Mouse (Mus musculus) monocyte, adult 5-6 weeks (primary cell): Measurements from ENCODE around the gene Tuba3b. TPM values are rescaled to one million over a fixed set of nuclear protein-coding genes. Genes with fewer than 3 reads are reported as not detected.
A peak's percentile ranks its signal among the peaks of the same experiment; 100 is the strongest.

ENCODE experiments used
- ATAC-seq: fragments of 153-309, 156-312 bp; replicated peaks from 2 replicates; pipeline ENCODE4 v1.8.0; 2017; ENCODE audit warnings: mild to moderate bottlenecking; ENCODE audit not compliant: low TSS enrichment, insufficient number of reproducible peaks, severe bottlenecking, poor library complexity, low FRiP score
- total RNA-seq: library from RNA; stranded (forward); fragments of 200-1000, 200-491, 200-594 nt; gene quantifications from 3 replicates; pipeline ENCODE4 v1.2.3, GENCODE M21; 2017

Tuba3b gene
- total RNA-seq, result 1.1 TPM in 1 of 3 replicates, not detected in the others

DNA sequence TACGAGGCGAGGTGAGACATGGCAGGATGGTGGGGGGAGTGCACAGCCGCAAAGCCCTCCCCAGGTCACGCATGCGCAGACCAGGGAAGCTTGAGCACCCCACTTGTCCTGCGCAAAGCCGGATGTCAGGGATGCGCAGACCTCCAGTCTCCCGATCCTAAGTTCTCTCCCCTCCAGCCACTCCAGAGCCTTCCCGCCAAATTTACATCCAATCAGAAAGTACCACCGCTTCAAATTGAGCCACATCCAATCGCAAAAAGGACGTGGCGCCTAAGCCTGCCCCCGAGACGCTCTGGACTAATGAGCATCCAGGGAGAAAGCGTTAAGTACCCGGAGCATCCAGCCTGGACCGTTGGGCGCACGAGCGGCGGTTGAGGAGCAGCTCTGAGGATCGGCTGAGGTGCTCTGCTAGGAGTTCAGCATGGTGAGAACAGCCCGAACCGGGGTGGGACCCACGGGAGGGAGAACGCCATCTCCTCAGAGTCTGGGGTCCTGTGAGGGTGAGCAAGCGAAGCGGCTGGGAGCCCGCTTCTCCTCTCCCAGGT is at the start of gene Tuba3b:
TSS of gene Tuba3b (plus strand) at position 92 of the 545 bp plus-strand sequence.
- no peak for ATAC-seq

- no peak for ATAC-seq
These were observed 48.3 kb upstream of the Tuba3b start for GRCm38 (mm10) chr6:145567296-145567695.

GRCm38 (mm10) chr6:145567832-145568231 is 47.7 kb upstream of the Tuba3b start:
- no peak for ATAC-seq

DNA sequence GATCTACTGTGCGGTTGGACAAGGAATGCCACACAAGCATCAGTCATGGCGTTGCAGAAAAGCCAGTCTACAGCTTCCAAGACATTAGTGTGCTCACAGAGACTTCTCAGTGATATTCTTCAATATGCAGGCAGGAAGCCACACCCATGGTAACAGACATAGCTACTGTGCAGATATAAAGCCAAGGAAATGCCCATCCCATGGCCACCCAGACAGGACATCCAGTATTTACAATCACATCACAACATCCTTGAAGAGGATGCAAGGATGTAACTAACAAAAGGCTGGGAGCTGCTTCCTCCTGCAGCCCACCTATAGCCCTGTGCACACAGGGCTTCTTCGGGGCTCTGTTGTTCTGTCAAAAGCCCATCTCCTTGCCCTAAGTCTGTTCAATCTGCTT is 46.9 kb upstream of the Tuba3b start:
- ATAC-seq, result no peak

DNA sequence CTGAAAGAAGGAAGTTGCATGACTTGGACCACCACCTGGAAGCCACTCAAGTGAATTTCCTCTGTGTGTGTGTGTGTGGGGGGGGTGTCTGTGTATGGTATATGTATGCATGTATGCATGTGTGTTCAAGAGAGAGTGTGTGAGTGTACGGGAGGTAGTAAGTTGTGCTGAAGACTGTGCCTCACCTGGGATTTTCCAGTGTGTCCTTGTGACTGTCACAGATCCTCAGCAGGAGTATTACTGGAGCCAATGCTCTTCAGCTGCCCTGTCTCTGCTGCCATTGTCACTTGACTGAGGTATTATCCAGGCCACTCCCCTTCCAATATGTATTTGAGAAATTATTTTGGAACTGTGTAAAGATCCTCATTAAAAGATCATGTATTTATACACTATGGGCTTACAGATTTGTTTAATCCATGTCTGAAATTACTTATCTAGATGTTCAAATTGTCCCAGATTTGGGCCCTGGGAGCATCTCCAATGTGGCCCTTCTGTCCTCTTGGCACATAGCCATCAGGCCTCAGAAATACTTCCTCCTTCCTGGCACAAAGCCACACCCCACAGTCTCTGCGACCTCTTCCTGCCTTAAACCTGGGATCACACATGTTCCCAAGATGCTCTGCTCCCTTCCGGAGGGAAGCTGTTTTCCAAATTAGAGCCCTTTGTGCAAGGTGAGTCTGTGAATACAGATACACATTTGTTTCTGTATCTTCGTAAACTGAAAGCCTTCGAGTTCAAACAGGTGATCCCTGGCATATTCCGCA is 42.1 kb upstream of the Tuba3b start:
- no peak for ATAC-seq

- ATAC-seq, result no peak
These were observed 38.8 kb upstream of the Tuba3b start for GRCm38 (mm10) chr6:145576762-145577161.

DNA sequence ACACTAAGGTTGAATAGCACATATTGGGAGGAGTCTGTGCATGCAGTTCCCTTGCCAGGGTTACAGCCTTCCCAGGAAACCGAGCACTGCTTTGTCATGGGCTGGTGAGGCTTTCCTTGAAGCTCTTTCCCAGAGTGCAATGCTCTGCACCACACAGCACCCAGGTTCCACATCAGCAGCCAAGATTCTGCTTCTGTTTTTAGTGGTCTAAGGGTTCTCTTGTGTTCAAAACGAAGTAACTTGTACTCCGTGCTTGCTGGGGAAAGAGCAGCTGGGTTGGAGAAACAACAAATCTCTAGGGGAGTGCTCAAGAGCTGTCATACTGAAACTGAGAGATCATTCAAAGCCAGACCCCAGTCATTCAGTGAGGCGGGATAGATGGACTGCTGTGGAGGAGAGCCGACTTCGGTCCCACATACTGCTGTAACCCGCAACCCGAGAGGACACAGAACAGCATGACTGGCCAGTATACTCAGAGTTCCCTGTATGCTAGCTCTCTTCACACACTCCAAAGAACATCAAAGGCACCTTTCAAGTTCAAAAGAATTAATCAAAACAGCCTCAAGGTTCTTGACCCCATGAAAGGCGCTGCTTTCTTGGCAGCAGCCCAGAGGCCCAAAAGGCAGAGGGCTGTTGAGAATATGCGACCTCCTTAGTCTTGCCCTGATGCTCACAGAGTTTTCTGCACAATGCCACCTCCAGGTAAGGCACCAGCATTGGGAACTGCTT is 36.9 kb upstream of the Tuba3b start:
- no peak for ATAC-seq

DNA sequence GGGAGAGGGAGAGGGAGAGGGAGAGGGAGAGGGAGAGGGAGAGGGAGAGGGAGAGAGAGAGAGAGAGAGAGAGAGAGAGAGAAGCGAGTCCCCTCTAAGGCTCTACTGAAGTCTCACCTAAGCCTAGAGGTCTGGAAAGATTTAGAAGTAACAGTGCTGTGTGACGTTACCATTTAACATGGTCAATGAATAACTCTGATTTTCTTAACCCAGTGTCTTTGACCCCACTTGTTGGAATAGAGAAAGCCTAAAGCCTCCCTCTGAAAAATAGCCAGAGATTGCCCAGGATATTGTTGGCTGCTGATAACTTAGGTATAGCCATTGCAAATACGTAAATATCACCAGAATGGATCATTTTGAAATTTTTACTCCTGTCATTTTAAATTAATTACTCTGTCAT is 35.8 kb upstream of the Tuba3b start:
- ATAC-seq, result no peak

- ATAC-seq, result no peak
These were observed 34.0 kb upstream of the Tuba3b start for GRCm38 (mm10) chr6:145581366-145582170.

DNA sequence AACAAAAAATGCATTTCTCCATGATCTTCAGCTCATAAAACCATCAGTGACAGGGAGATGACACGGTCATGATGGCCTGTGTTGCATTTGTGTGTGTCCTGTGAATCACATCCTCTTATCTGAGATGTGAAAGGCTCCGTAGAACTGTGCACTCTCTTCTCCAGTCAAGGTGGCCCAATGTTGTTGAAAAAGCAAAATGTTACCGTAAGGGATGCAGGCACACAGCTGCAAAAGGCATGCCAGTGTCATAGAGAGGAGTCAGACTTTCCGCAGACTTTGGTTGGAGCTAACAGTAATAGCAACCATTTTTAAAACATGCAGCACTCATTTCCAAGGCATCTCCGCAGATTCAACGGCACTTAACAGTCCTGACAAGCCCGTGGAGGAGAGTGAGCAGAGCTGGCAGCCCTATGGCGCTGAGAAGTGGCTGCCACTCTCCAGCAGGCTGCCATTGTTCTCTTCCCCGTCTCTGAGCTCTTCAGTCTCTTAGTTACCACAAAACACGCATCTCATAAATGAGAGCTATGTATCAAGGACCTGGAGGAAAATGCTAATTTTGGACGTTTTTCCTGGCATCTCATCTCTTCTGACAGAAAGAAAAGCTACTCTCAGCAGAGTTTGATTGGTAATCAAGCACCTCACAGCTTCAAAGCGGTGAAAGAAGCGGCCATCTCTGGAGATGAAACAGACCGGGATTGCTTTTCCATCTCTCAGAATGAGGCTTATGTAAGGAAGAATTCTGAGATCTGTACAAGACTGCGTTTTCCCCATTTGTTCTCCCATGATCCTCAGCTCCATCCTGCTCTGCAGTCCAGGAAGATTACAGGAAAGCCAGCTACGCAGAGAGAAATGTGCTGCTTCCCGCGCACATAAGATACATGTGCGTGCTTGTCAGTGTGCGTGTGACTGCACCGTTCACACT is 30.2 kb upstream of the Tuba3b start:
- no peak for ATAC-seq

- ATAC-seq, result no peak
These were observed 24.9 kb upstream of the Tuba3b start for GRCm38 (mm10) chr6:145590501-145591293.

GRCm38 (mm10) chr6:145591578-145591977 is 24.0 kb upstream of the Tuba3b start:
- no peak for ATAC-seq

DNA sequence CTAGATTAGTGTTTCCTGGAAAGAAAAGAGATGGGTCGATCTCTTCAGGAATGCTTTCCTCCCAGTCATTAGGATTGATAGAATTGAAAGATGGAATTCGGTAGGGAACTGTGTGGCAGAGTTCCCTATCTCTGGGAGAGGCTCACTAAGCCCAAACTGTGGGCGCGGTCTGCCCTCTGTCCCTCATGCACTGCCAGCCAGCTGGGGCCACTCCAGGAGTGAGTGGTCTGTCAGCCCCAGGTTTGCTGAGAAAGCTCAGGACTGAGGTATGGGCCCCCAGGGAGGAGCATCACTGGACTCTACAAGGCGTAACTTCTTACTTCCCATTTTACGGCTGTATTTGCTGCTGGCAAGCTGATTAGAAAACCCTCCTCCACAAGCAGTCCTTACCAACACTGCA is 23.5 kb upstream of the Tuba3b start:
- 0 out of 2 replicates have a peak, but pooled peaks have one; percentile 13 for ATAC-seq

DNA sequence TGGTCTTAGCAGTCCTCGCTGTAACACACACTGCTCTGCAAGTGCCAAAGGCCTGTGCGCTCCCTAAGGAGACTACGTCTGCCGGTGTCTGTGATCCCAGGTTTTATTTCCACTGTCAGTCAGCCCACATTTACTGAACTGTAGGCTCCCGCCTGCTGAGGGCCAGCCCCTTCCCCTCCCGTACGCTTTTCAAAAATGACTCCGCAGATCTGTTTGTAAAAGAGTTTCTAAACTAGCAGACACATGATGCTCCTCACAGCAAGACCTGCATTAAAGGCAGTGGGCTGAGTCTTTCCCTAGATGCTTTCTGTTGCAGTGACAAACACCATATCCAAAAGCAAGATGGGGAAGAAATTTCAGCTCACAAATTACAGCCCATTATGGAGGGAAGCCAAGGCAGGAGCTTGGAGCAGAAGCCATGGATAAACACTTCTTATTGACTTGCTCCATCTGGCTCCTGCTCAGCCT is 23.0 kb upstream of the Tuba3b start:
- no peak for ATAC-seq

DNA sequence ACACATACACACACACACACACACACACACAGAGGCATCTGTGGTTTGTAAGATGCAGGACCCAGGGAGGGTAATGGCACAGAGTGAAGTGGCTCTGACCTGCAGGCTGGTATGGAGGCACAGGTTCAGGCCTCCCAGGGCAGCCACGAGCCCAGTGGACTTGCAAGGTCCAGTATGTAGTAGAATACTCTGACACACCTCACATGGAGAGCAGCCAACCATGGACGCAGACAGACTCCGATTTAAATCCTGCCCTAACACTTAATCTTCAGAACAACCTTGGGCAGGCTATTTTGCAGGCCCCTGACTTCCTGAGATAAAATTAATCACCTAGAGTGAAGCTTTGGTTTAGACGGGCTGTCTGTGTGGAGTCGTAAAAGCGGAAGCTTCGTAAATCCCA is 21.6 kb upstream of the Tuba3b start:
- no peak for ATAC-seq

- ATAC-seq, result no peak
These were observed 19.7 kb upstream of the Tuba3b start for GRCm38 (mm10) chr6:145595905-145596304.

- no peak for ATAC-seq
These were observed 16.6 kb upstream of the Tuba3b start for GRCm38 (mm10) chr6:145598794-145599555.
